Mouse (Mus musculus) megakaryocyte, embryonic 14.5 days (primary cell): ENCODE data around the gene Tut1. TPM values are rescaled to one million over a fixed set of nuclear protein-coding genes. Genes with fewer than 3 reads are reported as not detected.

Experiments
- H3K27me3 ChIP-seq: replicated peaks from 2 replicates; pipeline ENCODE3; 2012; ENCODE audit warnings: inconsistent platforms
- H3K36me3 ChIP-seq: replicated peaks from 2 replicates; pipeline ENCODE3; 2012; ENCODE audit warnings: low read length, inconsistent platforms, mixed read lengths
- H3K4me1 ChIP-seq: 2 replicates; pipeline ENCODE4 v1.6.1; 2012; ENCODE audit warnings: inconsistent platforms
- H3K4me3 ChIP-seq: replicated peaks from 2 replicates; pipeline ENCODE3; 2012; ENCODE audit warnings: moderate library complexity, mild to moderate bottlenecking, inconsistent platforms
- H3K9me3 ChIP-seq: 2 replicates; pipeline ENCODE4 v1.6.1; 2012; ENCODE audit warnings: inconsistent platforms
- FLI1 ChIP-seq: IDR thresholded peaks from 2 replicates; pipeline ENCODE4 v1.6.1; 2012; ENCODE audit warnings: low read length, inconsistent platforms, mixed read lengths
- GATA1 ChIP-seq: IDR thresholded peaks from 3 replicates; pipeline ENCODE4 v1.6.1; 2012; ENCODE audit warnings: mixed read lengths, low read length, inconsistent platforms, borderline replicate concordance
- polyA plus RNA-seq: library from polyadenylated mRNA; stranded (reverse); fragments of >175 nt; gene quantifications from 2 replicates; pipeline ENCODE4 v1.2.3, GENCODE M21; 2012; ENCODE audit warnings: low replicate concordance; ENCODE audit not compliant: insufficient read depth

The Tut1 gene
- polyA plus RNA-seq, 1 experiment = 25.5 TPM

DNA sequence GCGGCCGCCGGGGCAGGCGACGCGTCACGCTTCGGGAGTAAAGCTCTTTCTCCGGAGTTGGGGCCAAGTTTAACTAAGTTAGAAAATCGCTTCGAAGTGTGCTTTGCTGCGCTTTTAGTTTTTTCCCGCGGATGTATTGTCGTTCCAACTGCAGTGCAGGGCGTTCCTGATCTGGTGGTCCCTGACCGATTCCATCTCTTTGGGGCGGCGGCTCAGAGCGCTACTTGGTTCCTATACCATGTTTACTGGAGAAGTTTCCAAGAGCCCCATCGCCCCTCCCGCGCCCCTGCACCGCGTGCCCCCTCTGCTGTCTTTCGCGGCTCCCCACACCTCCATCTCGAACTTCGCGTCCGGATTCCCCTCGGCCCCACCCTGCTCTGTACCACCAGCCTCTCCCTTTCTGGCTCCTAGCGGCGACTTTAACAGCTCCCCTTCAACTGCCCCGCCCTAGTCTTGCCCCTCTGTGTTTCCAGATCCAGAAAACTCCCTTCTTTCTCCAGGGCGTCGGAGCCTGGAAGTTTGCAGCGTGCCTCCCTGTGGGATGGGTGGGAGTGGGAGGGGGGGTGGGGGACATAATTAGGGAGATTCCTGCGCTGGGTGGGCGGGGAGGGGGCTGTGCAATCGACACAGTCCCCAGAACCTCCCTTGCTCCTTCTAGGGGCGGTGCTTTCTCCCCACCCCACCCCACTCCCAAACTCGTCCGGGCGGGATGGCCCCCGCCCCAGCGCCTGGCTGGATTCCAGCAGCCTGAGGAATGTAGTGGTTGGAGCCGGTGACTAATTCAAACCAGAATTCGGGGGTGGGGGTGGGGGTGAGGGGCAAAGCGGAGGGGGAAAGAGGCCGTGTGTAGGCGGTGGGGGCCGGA is 36.2 kb downstream of the Tut1 start:
- no peaks in the 10 kb centered on the region for H3K36me3 ChIP-seq
- no peaks in the 10 kb centered on the region for H3K9me3 ChIP-seq
- peaks cover 48% of the 10 kb centered on the region for H3K4me1 ChIP-seq
- peak overlapping the region; percentile 93 for H3K4me3 ChIP-seq
- no peak for TF ChIP-seq FLI1
- no peak for TF ChIP-seq GATA1
- peaks cover 59% of the 10 kb centered on the region for H3K27me3 ChIP-seq

DNA sequence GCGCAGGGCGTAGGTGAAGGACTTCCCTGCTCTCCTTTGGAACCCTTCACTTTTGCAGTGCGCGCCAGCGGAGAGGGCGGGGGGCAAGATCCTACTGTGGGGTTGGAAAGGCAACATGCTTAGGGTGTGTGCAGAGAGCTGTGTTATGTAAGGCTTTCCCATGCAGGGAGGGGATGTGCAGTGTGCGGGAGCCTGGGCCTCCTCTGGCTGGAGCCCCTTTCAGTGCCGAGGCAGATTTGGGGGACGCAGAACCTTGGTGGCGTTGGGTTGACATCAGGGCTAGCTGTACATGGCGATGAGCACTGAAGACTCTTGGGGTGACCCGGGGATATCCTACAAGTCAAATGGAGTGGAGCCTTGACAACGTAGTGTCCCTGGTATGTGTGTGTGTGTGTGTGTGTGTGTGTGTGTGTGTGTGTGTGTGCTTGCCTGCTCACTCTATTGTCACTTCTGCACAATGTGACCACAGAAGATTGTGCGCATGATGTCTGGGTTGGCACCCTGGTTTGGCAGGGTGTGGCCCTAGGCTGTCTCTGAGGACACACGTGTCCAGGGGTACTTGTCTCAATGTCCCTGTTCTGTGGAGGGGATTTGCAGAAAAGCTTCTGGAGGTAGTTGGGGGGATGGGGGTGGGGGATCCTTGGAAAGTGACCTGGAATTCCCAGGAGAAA is 36.9 kb downstream of the Tut1 start:
- Histone ChIP-seq H3K27me3 (peaks cover 57% of the 10 kb centered on the region), H3K4me1 (peaks cover 44% of the 10 kb centered on the region), H3K36me3 (no peaks in the 10 kb centered on the region), H3K4me3 (peak overlapping the region; percentile 88), H3K9me3 (no peaks in the 10 kb centered on the region)
- TF ChIP-seq GATA1 (no peak), FLI1 (no peak)

DNA sequence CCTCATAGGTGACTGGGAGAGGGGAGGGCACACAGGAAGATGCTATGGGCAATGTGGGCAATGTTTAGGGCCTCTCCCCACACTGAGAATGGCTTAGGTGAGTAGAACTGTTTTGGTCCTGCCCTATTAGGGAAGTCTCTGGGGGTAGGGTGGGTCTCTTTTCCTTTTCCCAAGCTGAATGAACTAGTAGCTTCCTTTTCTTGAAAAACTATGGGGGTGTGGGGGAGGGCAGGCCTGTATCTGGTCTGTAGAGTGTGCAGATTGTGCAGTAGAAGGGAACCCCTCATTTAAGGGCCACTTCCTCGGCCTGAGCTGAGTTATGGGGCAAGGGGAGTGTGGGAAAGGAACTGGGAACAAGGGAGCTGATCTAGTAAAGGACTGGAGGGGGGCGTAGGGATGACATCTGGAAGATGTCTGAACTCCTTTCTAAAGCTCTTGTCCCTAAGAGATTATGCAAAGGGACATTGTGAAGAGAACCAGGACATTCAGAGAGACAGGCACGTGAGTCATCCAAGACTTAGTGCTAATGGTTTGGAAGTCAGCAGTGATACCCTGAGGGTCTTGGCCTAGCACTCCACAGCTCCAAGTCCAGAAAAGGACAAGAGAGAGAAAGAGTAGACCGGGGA is 37.7 kb downstream of the Tut1 start:
- TF ChIP-seq GATA1 (no peak), FLI1 (no peak)
- Histone ChIP-seq H3K9me3 (no peaks in the 10 kb centered on the region), H3K27me3 (peaks cover 50% of the 10 kb centered on the region), H3K4me1 (peaks cover 44% of the 10 kb centered on the region), H3K36me3 (no peaks in the 10 kb centered on the region), H3K4me3 (peak overlapping the region; percentile 72)

DNA sequence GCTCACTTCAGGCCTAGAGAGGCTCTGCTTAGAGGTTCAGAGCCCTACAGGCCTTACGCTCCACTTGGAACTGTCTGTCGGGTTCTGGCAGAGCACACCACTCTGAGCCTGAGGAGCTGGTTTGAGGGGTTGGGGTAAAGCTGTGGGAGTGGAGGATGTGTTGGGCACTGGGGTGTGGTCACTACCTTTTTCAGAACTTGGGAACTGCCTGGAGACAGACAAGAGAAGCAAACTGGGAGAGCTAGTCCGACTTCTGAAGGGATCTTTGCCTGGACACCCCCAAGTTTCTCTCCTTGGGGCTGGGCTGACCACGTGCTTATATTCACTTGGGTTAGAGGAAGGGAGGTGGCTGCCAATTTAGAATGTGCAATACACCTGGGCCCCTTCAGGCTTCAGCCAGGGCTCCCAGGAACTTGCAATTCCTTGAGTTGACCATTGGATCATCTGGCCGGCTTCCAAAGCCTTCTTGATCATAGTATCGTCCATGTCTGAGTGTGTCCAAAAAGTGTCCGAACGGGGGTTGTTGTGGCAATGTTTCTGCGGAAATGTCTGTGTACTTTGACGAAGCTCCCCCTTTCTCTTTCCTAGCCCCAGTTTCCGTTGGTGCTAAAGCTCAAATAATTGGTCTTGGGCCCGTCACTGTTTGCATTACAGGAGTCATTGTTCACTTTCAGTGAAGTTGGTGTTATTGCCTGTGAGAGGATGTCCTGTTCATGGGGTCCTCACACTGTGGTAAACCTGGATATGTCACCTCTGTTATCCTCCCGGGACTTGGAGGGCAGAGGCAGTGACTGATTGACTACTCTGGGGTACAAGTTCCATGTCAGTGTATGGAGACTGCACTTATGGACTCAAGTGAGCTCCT is 38.5 kb downstream of the Tut1 start:
- Histone ChIP-seq H3K4me1 (peaks cover 48% of the 10 kb centered on the region), H3K4me3 (peak overlapping the region; percentile 81), H3K27me3 (peaks cover 45% of the 10 kb centered on the region)

DNA sequence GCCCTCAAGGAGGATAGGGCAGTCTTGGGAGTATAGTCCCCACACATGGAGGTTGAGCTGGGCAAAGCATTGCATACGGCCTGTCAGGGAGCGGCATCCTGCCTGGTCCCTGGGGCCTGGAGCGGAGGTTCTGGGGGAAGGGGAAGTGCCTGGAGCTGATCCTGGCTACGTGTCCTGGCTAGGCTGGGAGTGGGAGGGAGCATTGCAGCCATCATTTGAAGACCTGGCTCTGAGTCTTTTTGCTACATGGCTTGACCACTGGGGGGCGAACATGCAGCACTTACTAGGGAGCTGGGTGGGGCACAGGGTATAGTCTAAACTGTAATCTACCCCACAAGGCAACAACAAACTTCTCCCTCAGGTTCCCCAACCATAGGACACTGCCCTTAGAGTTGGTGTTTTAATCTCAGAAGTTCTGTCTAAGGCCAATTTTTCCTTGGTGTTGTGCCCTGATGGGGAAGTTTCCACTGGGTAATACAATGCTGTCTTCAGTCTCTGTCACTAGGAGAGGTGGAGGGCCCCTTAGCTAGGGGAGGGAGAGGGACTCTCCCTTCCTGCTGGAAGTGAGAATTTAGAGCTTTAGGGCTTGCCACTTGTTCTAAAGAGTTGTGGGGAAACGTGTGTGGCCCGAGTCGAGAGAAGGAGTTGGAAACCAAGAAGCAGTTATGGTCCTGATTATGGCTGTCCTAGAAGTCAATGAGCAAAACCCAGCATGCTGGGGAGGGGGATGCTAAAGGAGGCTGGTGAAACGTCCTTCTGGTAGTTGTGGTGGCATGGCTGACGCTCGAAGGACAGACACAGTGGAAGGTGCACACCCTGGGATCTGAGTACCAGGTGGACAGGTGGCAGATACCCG is 39.4 kb downstream of the Tut1 start:
- no peaks in the 10 kb centered on the region for H3K36me3 ChIP-seq
- H3K27me3 ChIP-seq = peaks cover 37% of the 10 kb centered on the region
- H3K4me3 ChIP-seq = peak overlapping the region; percentile 81
- TF ChIP-seq FLI1 (no peak), GATA1 (no peak)
- H3K9me3 ChIP-seq = no peaks in the 10 kb centered on the region
- H3K4me1 ChIP-seq = peaks cover 54% of the 10 kb centered on the region

More for the DNA sequence above, 38.5 kb downstream of the Tut1 start:
- no peaks in the 10 kb centered on the region for H3K36me3 ChIP-seq
- no peak for TF ChIP-seq FLI1
- TF ChIP-seq GATA1 = no peak
- H3K9me3 ChIP-seq = no peaks in the 10 kb centered on the region

DNA sequence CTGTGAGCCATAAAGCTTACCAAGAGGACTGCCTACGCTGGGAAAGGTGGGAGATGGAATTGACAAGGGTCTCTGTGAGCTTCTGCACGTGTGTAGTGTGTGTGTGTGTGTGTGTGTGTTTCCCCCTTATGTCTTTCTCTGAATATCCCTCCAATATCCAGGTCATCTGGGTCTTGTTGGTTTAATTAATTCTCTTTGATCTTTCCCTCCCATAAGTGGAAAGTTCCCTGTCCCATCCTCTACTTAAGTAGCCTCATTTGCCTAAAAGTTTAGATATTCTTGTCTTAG is 39.9 kb downstream of the Tut1 start:
- TF ChIP-seq FLI1 (no peak), GATA1 (no peak)
- Histone ChIP-seq H3K36me3 (no peaks in the 10 kb centered on the region), H3K9me3 (no peaks in the 10 kb centered on the region), H3K4me3 (peak overlapping the region; percentile 64), H3K27me3 (peaks cover 31% of the 10 kb centered on the region), H3K4me1 (peaks cover 54% of the 10 kb centered on the region)

DNA sequence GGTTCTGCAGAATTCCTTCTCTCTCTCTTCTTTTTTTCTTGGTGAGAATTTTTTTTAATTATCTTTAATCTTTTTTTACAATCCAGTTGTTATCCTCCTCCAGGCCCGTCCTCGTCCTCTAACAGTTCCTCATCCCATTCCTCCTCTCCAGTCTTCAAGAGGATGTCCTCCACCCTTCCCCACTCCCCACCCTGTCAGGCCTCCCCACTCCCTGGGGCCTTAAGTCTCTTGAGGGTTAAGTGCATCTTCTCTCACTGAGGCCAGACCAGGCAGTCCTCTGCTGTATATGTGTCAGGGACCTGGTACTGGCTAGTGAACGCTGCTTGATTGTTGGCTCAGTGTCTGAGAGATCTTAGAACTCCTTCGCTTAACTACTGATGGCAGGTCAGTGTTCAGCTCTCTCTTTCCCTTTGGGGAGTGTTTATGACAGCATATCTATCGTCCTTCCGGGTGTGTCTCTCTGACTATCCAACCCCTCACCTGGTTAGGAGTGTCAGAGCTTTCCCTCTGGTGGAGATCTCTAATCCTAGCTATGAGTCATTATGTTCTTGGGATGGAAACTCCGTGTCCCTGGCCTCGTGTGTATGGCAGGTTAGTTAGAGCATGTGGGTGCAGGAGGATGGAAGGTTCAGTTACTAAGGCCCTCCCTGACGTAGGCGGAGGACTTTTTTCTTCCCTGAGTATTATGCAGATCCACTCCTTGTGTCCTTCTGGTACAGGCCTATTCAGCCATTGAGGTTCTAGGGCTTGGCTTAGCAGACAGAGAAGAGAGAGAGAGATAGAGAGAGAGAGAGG is 41.4 kb downstream of the Tut1 start:
- Histone ChIP-seq H3K36me3 (peaks cover 2% of the 10 kb centered on the region), H3K9me3 (no peaks in the 10 kb centered on the region), H3K27me3 (peaks cover 17% of the 10 kb centered on the region), H3K4me3 (no peak overlapping the region), H3K4me1 (peaks cover 41% of the 10 kb centered on the region)
- TF ChIP-seq FLI1 = no peak
- TF ChIP-seq GATA1 = no peak

DNA sequence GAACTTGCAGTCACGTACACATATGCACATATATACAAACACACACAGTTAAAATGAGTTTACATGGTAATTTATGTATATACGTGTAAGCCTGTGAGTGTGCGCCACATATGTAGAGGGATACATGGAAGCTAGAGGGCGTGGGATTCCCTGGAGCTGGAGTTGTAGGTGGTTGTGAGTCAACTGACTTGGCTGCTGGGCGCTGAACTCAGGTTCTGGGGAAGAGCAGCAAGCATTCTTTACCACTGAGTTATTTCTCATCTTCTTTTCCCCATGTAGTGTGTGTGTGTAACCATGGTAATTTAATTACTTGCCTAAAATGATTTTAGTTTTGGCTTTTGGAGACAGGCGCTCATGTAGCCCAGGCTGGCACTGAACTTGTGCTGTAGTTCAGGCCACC is 43.0 kb downstream of the Tut1 start:
- Histone ChIP-seq H3K9me3 (no peaks in the 10 kb centered on the region), H3K4me3 (no peak overlapping the region), H3K4me1 (peaks cover 41% of the 10 kb centered on the region), H3K27me3 (peaks cover 3% of the 10 kb centered on the region), H3K36me3 (peaks cover 7% of the 10 kb centered on the region)
- TF ChIP-seq FLI1 (no peak), GATA1 (no peak)
